10 mouse cellular contexts compared by ENCODE assay signal in genomic region chr6:142948955-142949357, GRCm38 (mm10). TPM values are rescaled to one million over a fixed set of nuclear protein-coding genes. Genes with fewer than 3 reads are reported as not detected.
DNase-seq lines count a peak whose midpoint lies in the region; ATAC-seq lines count a peak whose summit lies in the region.
"Had no signal": no experiment of that assay in that cellular context is flagged by ENCODE, and none has a peak within 500 bp of the region (broad histone marks: within the 10 kb centered on the region; RNA-seq: fewer than 3 reads in every experiment).

No protein-coding gene starts in this region.

- ATAC-seq in cerebellum, adult (ENCODE audit: insufficient number of reproducible peaks, low FRiP score, low TSS enrichment) = peak; percentile 86

- DNase-seq in heart, adult 11 months = peak; percentile 80
- DNase-seq in heart, postnatal 25 days (ENCODE audit: low spot score) = no peak
- DNase-seq in frontal cortex, postnatal 10 days (ENCODE audit: low spot score in 2 of 2) = peak; percentile 32
- peak; percentile 62 to 66 for DNase-seq in left cerebral cortex, postnatal 36 days (ENCODE audit: low spot score in 2 of 2)
- DNase-seq in urinary bladder, postnatal 25 days (ENCODE audit: low spot score) = no peak
- no peak for DNase-seq in retina, embryonic 14.5 days (ENCODE audit: low spot score)
- DNase-seq in MN1 (ENCODE audit: low spot score) = no peak
- DNase-seq: kidney, adult 11 months; lung, postnatal 36 days had no signal

- intact Hi-C loops in heart, postnatal 25 days (cut with DNase I) = no loop called here
- intact Hi-C loops in left cerebral cortex, postnatal 36 days (cut with DNase I) = no loop called here

RNA-seq across cellular contexts. Expression of gene St8sia1, which starts 15.3 kb away (rescaled TPM):
- total RNA-seq in heart, postnatal 25 days (2021) = under 1 TPM; 0.20 to 0.31 TPM
- total RNA-seq in left cerebral cortex, postnatal 36 days (2021) = 10 to 100 TPM; 28.4 to 28.6 TPM

Comparison
In these comparisons a context has a peak if more than half of its experiments do, and no peak if none do; other contexts are left out.
1. DNase-seq: peak in heart, adult 11 months (single experiment), frontal cortex, postnatal 10 days (2 of 2) and left cerebral cortex, postnatal 36 days (2 of 2); none in heart, postnatal 25 days (single experiment), urinary bladder, postnatal 25 days (single experiment), retina, embryonic 14.5 days (single experiment) and MN1 (single experiment).
2. RNA of gene St8sia1, which starts 15.3 kb away (total RNA-seq): 28.4 to 28.6 TPM in left cerebral cortex, postnatal 36 days; 0.20 to 0.31 TPM in heart, postnatal 25 days; every median in the first group is over 10 times any median in the second.